ENCODE assay signal across 20 mouse cellular contexts in genomic region chr13:63262168-63262957, GRCm38 (mm10).
DNase-seq lines count a peak whose midpoint lies in the region; ATAC-seq and TF ChIP-seq lines count a peak whose summit lies in the region.
"Had no signal": no experiment of that assay in that cellular context is flagged by ENCODE, and none has a peak within 500 bp of the region (broad histone marks: within the 10 kb centered on the region; RNA-seq: fewer than 3 reads in every experiment).

No protein-coding gene starts in this region.

- 80% methylated on average over 1 of the region's 1 CpGs for WGBS in heart, embryonic 10.5 days
- 80% methylated on average over 1 of the region's 1 CpGs for WGBS in kidney, embryonic 15.5 days
- WGBS in kidney, embryonic 14.5 days = 62% methylated on average over 1 of the region's 1 CpGs
- 83% methylated on average over 1 of the region's 1 CpGs for WGBS in embryonic facial prominence, embryonic 13.5 days
- WGBS in forebrain, postnatal 0 days = 72% methylated on average over 1 of the region's 1 CpGs

- no peak overlapping the region for H3K9ac ChIP-seq in kidney, embryonic 15.5 days
- H3K9ac ChIP-seq in kidney, embryonic 14.5 days (ENCODE audit: low read depth, low read length) = no peak overlapping the region
- no peak overlapping the region for H3K9ac ChIP-seq in embryonic facial prominence, embryonic 13.5 days
- no peak overlapping the region for H3K9ac ChIP-seq in forebrain, postnatal 0 days
- H3K9ac ChIP-seq: limb, embryonic 12.5 days; liver, postnatal 0 days; neural tube, embryonic 13.5 days; stomach, embryonic 15.5 days had no signal

- H3K36me3 ChIP-seq in heart, embryonic 10.5 days = peaks cover 20% of the 10 kb centered on the region; the same call in 1 of the 2 replicates
- H3K36me3 ChIP-seq in kidney, embryonic 15.5 days = peaks cover 26% of the 10 kb centered on the region
- peaks cover 12% of the 10 kb centered on the region; the same call in 1 of the 2 replicates for H3K36me3 ChIP-seq in kidney, embryonic 14.5 days (ENCODE audit: control insufficient read depth, insufficient read depth, low read length)
- peaks cover 33% of the 10 kb centered on the region for H3K36me3 ChIP-seq in embryonic facial prominence, embryonic 13.5 days
- H3K36me3 ChIP-seq in forebrain, postnatal 0 days (ENCODE audit: insufficient read depth) = no peaks in the 10 kb centered on the region
- H3K36me3 ChIP-seq: stomach, embryonic 15.5 days had no signal

- no peak overlapping the region for H3K4me3 ChIP-seq in heart, embryonic 10.5 days
- no peak overlapping the region for H3K4me3 ChIP-seq in kidney, embryonic 15.5 days (replicated peaks)
- no peak overlapping the region for H3K4me3 ChIP-seq in kidney, embryonic 14.5 days (ENCODE audit: low read length)
- H3K4me3 ChIP-seq in brown adipose tissue, adult 24 weeks (ENCODE audit: insufficient read depth, low read depth, low read length) = no peak overlapping the region
- no peak overlapping the region for H3K4me3 ChIP-seq in embryonic facial prominence, embryonic 13.5 days
- H3K4me3 ChIP-seq in forebrain, postnatal 0 days (ENCODE audit: low read depth, low read length) = no peak overlapping the region
- H3K4me3 ChIP-seq: limb, embryonic 12.5 days; neural tube, embryonic 13.5 days; stomach, embryonic 15.5 days had no signal

- H3K27me3 ChIP-seq in heart, embryonic 10.5 days (ENCODE audit: insufficient read depth, poor library complexity, severe bottlenecking) = no peaks in the 10 kb centered on the region
- H3K27me3 ChIP-seq in kidney, embryonic 15.5 days = no peaks in the 10 kb centered on the region
- no peaks in the 10 kb centered on the region for H3K27me3 ChIP-seq in kidney, embryonic 14.5 days (ENCODE audit: control insufficient read depth, insufficient read depth, low read length)
- no peaks in the 10 kb centered on the region for H3K27me3 ChIP-seq in embryonic facial prominence, embryonic 13.5 days
- H3K27me3 ChIP-seq in forebrain, postnatal 0 days (ENCODE audit: insufficient read depth, low read length) = no peaks in the 10 kb centered on the region
- H3K27me3 ChIP-seq: limb, embryonic 12.5 days; megakaryocyte, embryonic 14.5 days; neural tube, embryonic 13.5 days; Patski; stomach, embryonic 15.5 days had no signal

- H3K9me3 ChIP-seq in heart, embryonic 10.5 days = no peaks in the 10 kb centered on the region
- no peaks in the 10 kb centered on the region for H3K9me3 ChIP-seq in kidney, embryonic 15.5 days (replicated peaks)
- H3K9me3 ChIP-seq in kidney, embryonic 14.5 days (ENCODE audit: control insufficient read depth, low read length) = no peaks in the 10 kb centered on the region
- no peaks in the 10 kb centered on the region for H3K9me3 ChIP-seq in embryonic facial prominence, embryonic 13.5 days
- no peaks in the 10 kb centered on the region for H3K9me3 ChIP-seq in forebrain, postnatal 0 days (ENCODE audit: low read length)
- H3K9me3 ChIP-seq: limb, embryonic 12.5 days; megakaryocyte, embryonic 14.5 days; neural tube, embryonic 13.5 days; stomach, embryonic 15.5 days had no signal

- peak overlapping the region; percentile 81; the same call in 1 of the 2 replicates for H3K27ac ChIP-seq in heart, embryonic 10.5 days
- 0 out of 2 replicates have a peak overlapping the region, but pooled peaks have one; percentile 77 for H3K27ac ChIP-seq in kidney, embryonic 15.5 days
- H3K27ac ChIP-seq in kidney, embryonic 14.5 days (ENCODE audit: low read depth, low read length) = no peak overlapping the region
- peak overlapping the region; percentile 11; the same call in 1 of the 2 replicates for H3K27ac ChIP-seq in brown adipose tissue, adult 24 weeks (replicated peaks; ENCODE audit: low read depth, low read length)
- H3K27ac ChIP-seq in embryonic facial prominence, embryonic 13.5 days = peak overlapping the region; percentile 93; the same call in 1 of the 2 replicates
- H3K27ac ChIP-seq in forebrain, postnatal 0 days (ENCODE audit: low read depth, low read length) = no peak overlapping the region
- H3K27ac ChIP-seq: limb, embryonic 12.5 days; neural tube, embryonic 13.5 days had no signal

- no peak overlapping the region for H3K4me2 ChIP-seq in kidney, embryonic 15.5 days
- no peak overlapping the region for H3K4me2 ChIP-seq in kidney, embryonic 14.5 days (replicated peaks; ENCODE audit: low read depth, low read length)
- H3K4me2 ChIP-seq in embryonic facial prominence, embryonic 13.5 days = no peak overlapping the region
- no peak overlapping the region for H3K4me2 ChIP-seq in forebrain, postnatal 0 days (ENCODE audit: low read depth)
- H3K4me2 ChIP-seq: limb, embryonic 12.5 days; neural tube, embryonic 13.5 days; stomach, embryonic 15.5 days had no signal

- no peak for ATAC-seq in kidney, embryonic 15.5 days (replicated peaks; ENCODE audit: low FRiP score)
- no peak for ATAC-seq in kidney, embryonic 14.5 days (ENCODE audit: low FRiP score, low TSS enrichment)
- ATAC-seq in embryonic facial prominence, embryonic 13.5 days (ENCODE audit: insufficient number of reproducible peaks, insufficient read depth, low FRiP score, low TSS enrichment, low read depth) = no peak
- no peak for ATAC-seq in forebrain, postnatal 0 days
- ATAC-seq: liver, postnatal 0 days; midbrain, embryonic 16.5 days; Patski had no signal

- no peak for DNase-seq in heart, embryonic 10.5 days (ENCODE audit: low spot score)
- no peak for DNase-seq in heart, postnatal 4 days
- no peak for DNase-seq in forebrain, postnatal 0 days
- DNase-seq: adrenal gland, postnatal 14 days; cerebellum, postnatal 25 days; gastrocnemius, postnatal 10 days; kidney, postnatal 14 days; liver, postnatal 0 days; lung, postnatal 14 days; right cerebral cortex, postnatal 14 days had no signal

- H3K4me1 ChIP-seq in heart, embryonic 10.5 days = peaks cover 46% of the 10 kb centered on the region
- peaks cover 73% of the 10 kb centered on the region for H3K4me1 ChIP-seq in kidney, embryonic 15.5 days
- peaks cover 41% of the 10 kb centered on the region for H3K4me1 ChIP-seq in kidney, embryonic 14.5 days (ENCODE audit: control insufficient read depth, insufficient read depth, low read length)
- peaks cover 45% of the 10 kb centered on the region for H3K4me1 ChIP-seq in brown adipose tissue, adult 24 weeks (ENCODE audit: control insufficient read depth, insufficient read depth, insufficient read length, low read length)
- peaks cover 88% of the 10 kb centered on the region for H3K4me1 ChIP-seq in embryonic facial prominence, embryonic 13.5 days
- peaks cover 13% of the 10 kb centered on the region for H3K4me1 ChIP-seq in forebrain, postnatal 0 days (ENCODE audit: insufficient read depth)

- TF ChIP-seq CTCF in forebrain, postnatal 0 days (IDR thresholded peaks at IDR 0.05; ENCODE audit: low read depth) = no peak

Comparison
In these comparisons a context has a peak if more than half of its experiments do, and no peak if none do; other contexts are left out.
1. H3K27ac ChIP-seq: peak in heart, embryonic 10.5 days (single experiment), kidney, embryonic 15.5 days (single experiment), brown adipose tissue, adult 24 weeks (single experiment) and embryonic facial prominence, embryonic 13.5 days (single experiment); none in kidney, embryonic 14.5 days (single experiment) and forebrain, postnatal 0 days (single experiment).